Mouse (Mus musculus): Measurements from ENCODE around the gene Gins2. TPM values are rescaled to one million over a fixed set of nuclear protein-coding genes. Genes with fewer than 3 reads are reported as not detected.

The Gins2 gene
- polyA plus RNA-seq (2016; fragmentation: Nextera tagmentation; extraction: Ambion mirVana) = 109 and 115 TPM in 2 replicates

- peaks cover 14% of the 10 kb centered on the region for H3K4me1 ChIP-seq
- ATAC-seq (ENCODE audit: insufficient number of reproducible peaks, insufficient read depth, low FRiP score, low TSS enrichment) = peak; percentile 99
- H3K27me3 ChIP-seq = no peaks in the 10 kb centered on the region
- peak within 1 kb of the TSS; percentile 91 for H3K4me2 ChIP-seq (replicated peaks)
- peak within 1 kb of the TSS; percentile 80 for H3K27ac ChIP-seq
- under 1% methylated on average over 67 of the region's 67 CpGs for WGBS
- H3K9ac ChIP-seq = peak within 1 kb of the TSS; percentile 79
- peak within 1 kb of the TSS; percentile 77 for H3K4me3 ChIP-seq
- no peaks in the 10 kb centered on the region for H3K9me3 ChIP-seq
- peaks cover 19% of the 10 kb centered on the region for H3K36me3 ChIP-seq
These were observed at the start of gene Gins2 for GRCm38 (mm10) chr8:120588908-120589771. Gene Gins2, minus strand, starts transcription at chr8:120589304.

GRCm38 (mm10) chr8:120634329-120634839 is 45.3 kb upstream of the Gins2 start:
- WGBS = under 1% methylated on average over 40 of the region's 42 CpGs
- Histone ChIP-seq H3K27me3 (peaks cover 25% of the 10 kb centered on the region), H3K4me1 (peaks cover 10% of the 10 kb centered on the region; the same call in 1 of the 2 replicates), H3K36me3 (no peaks in the 10 kb centered on the region), H3K27ac (no peak overlapping the region), H3K9me3 (peaks cover 6% of the 10 kb centered on the region; the same call in 1 of the 2 replicates), H3K9ac (peak overlapping the region; percentile 67), H3K4me3 (peak overlapping the region; percentile 64), H3K4me2 (replicated peaks) (peak overlapping the region; percentile 96)
- ATAC-seq (ENCODE audit: insufficient number of reproducible peaks, insufficient read depth, low FRiP score, low TSS enrichment) = no peak

- Histone ChIP-seq H3K27ac (no peak overlapping the region), H3K27me3 (peaks cover 25% of the 10 kb centered on the region), H3K36me3 (no peaks in the 10 kb centered on the region), H3K4me2 (replicated peaks) (peak overlapping the region; percentile 96), H3K9me3 (peaks cover 6% of the 10 kb centered on the region; the same call in 1 of the 2 replicates), H3K4me1 (peaks cover 10% of the 10 kb centered on the region; the same call in 1 of the 2 replicates), H3K9ac (peak overlapping the region; percentile 67), H3K4me3 (peak overlapping the region; percentile 64)
- ATAC-seq (ENCODE audit: insufficient number of reproducible peaks, insufficient read depth, low FRiP score, low TSS enrichment) = 0 out of 2 replicates have a peak, but pooled peaks have one; percentile 52
- WGBS = under 1% methylated on average over 44 of the region's 44 CpGs
These were observed 44.7 kb upstream of the Gins2 start for GRCm38 (mm10) chr8:120633665-120634271.

- 27% methylated on average over 17 of the region's 17 CpGs for WGBS
- no peaks in the 10 kb centered on the region for H3K36me3 ChIP-seq
- H3K9ac ChIP-seq = no peak overlapping the region
- 0 out of 2 replicates have a peak, but pooled peaks have one; percentile 2 for ATAC-seq (ENCODE audit: insufficient number of reproducible peaks, insufficient read depth, low FRiP score, low TSS enrichment)
- peak overlapping the region; percentile 96 for H3K4me2 ChIP-seq (replicated peaks)
- peaks cover 25% of the 10 kb centered on the region for H3K27me3 ChIP-seq
- no peak overlapping the region for H3K27ac ChIP-seq
- peaks cover 10% of the 10 kb centered on the region; the same call in 1 of the 2 replicates for H3K4me1 ChIP-seq
- H3K9me3 ChIP-seq = peaks cover 6% of the 10 kb centered on the region; the same call in 1 of the 2 replicates
- peak overlapping the region; percentile 64; the same call in 1 of the 2 replicates for H3K4me3 ChIP-seq
These were observed 44.0 kb upstream of the Gins2 start for GRCm38 (mm10) chr8:120632969-120633664.

GRCm38 (mm10) chr8:120631441-120632375 is 42.6 kb upstream of the Gins2 start:
- no peak overlapping the region for H3K27ac ChIP-seq
- H3K4me1 ChIP-seq = peaks cover 10% of the 10 kb centered on the region; the same call in 1 of the 2 replicates
- no peak for ATAC-seq (ENCODE audit: insufficient number of reproducible peaks, insufficient read depth, low FRiP score, low TSS enrichment)
- no peak overlapping the region for H3K9ac ChIP-seq
- peaks cover 25% of the 10 kb centered on the region for H3K27me3 ChIP-seq
- H3K4me3 ChIP-seq = no peak overlapping the region
- WGBS = 76% methylated on average over 21 of the region's 21 CpGs
- no peaks in the 10 kb centered on the region for H3K36me3 ChIP-seq
- no peak overlapping the region for H3K4me2 ChIP-seq (replicated peaks)
- H3K9me3 ChIP-seq = peaks cover 6% of the 10 kb centered on the region; the same call in 1 of the 2 replicates

- peaks cover 25% of the 10 kb centered on the region for H3K27me3 ChIP-seq
- ATAC-seq (ENCODE audit: insufficient number of reproducible peaks, insufficient read depth, low FRiP score, low TSS enrichment) = no peak
These were observed 41.7 kb upstream of the Gins2 start for GRCm38 (mm10) chr8:120630848-120631247.

GRCm38 (mm10) chr8:120630031-120630430 is 40.9 kb upstream of the Gins2 start:
- Histone ChIP-seq H3K9ac (no peak overlapping the region), H3K27me3 (peaks cover 24% of the 10 kb centered on the region), H3K4me2 (replicated peaks) (no peak overlapping the region), H3K36me3 (no peaks in the 10 kb centered on the region), H3K9me3 (peaks cover 10% of the 10 kb centered on the region; the same call in 1 of the 2 replicates), H3K4me1 (peaks cover 10% of the 10 kb centered on the region; the same call in 1 of the 2 replicates), H3K27ac (no peak overlapping the region), H3K4me3 (no peak overlapping the region)
- WGBS = 25% methylated on average over 5 of the region's 5 CpGs
- ATAC-seq (ENCODE audit: insufficient number of reproducible peaks, insufficient read depth, low FRiP score, low TSS enrichment) = no peak

More at GRCm38 (mm10) chr8:120630848-120631247, 41.7 kb upstream of the Gins2 start:
- no peak overlapping the region for H3K9ac ChIP-seq
- 50% methylated on average over 6 of the region's 6 CpGs for WGBS
- H3K9me3 ChIP-seq = peaks cover 6% of the 10 kb centered on the region; the same call in 1 of the 2 replicates
- no peak overlapping the region for H3K4me3 ChIP-seq
- peaks cover 10% of the 10 kb centered on the region; the same call in 1 of the 2 replicates for H3K4me1 ChIP-seq
- no peaks in the 10 kb centered on the region for H3K36me3 ChIP-seq
- no peak overlapping the region for H3K4me2 ChIP-seq (replicated peaks)
- H3K27ac ChIP-seq = no peak overlapping the region

GRCm38 (mm10) chr8:120627298-120627697 is 38.2 kb upstream of the Gins2 start:
- H3K9ac ChIP-seq = no peak overlapping the region
- H3K4me3 ChIP-seq = no peak overlapping the region
- no peak for ATAC-seq (ENCODE audit: insufficient number of reproducible peaks, insufficient read depth, low FRiP score, low TSS enrichment)
- H3K27ac ChIP-seq = no peak overlapping the region
- peaks cover 4% of the 10 kb centered on the region; the same call in 1 of the 2 replicates for H3K9me3 ChIP-seq
- H3K36me3 ChIP-seq = no peaks in the 10 kb centered on the region
- H3K4me2 ChIP-seq (replicated peaks) = no peak overlapping the region
- no peaks in the 10 kb centered on the region for H3K27me3 ChIP-seq
- 0 out of 2 replicates have a peak, but pooled peaks cover 3% of the 10 kb centered on the region for H3K4me1 ChIP-seq
- WGBS = 86% methylated on average over 5 of the region's 5 CpGs

GRCm38 (mm10) chr8:120626461-120626860 is 37.4 kb upstream of the Gins2 start:
- WGBS = 59% methylated on average over 11 of the region's 11 CpGs
- no peak for ATAC-seq (ENCODE audit: insufficient number of reproducible peaks, insufficient read depth, low FRiP score, low TSS enrichment)
- H3K36me3 ChIP-seq = no peaks in the 10 kb centered on the region

GRCm38 (mm10) chr8:120623608-120624007 is 34.5 kb upstream of the Gins2 start:
- Histone ChIP-seq H3K36me3 (no peaks in the 10 kb centered on the region), H3K27me3 (no peaks in the 10 kb centered on the region), H3K4me1 (0 out of 2 replicates have a peak, but pooled peaks cover 8% of the 10 kb centered on the region), H3K9ac (no peak overlapping the region), H3K4me3 (no peak overlapping the region), H3K4me2 (replicated peaks) (no peak overlapping the region), H3K9me3 (peaks cover 4% of the 10 kb centered on the region; the same call in 1 of the 2 replicates), H3K27ac (no peak overlapping the region)
- ATAC-seq (ENCODE audit: insufficient number of reproducible peaks, insufficient read depth, low FRiP score, low TSS enrichment) = no peak
- WGBS = 28% methylated on average over 2 of the region's 2 CpGs

More at GRCm38 (mm10) chr8:120626461-120626860, 37.4 kb upstream of the Gins2 start:
- Histone ChIP-seq H3K4me1 (0 out of 2 replicates have a peak, but pooled peaks cover 3% of the 10 kb centered on the region), H3K9ac (no peak overlapping the region), H3K4me2 (replicated peaks) (no peak overlapping the region), H3K27ac (no peak overlapping the region), H3K9me3 (peaks cover 4% of the 10 kb centered on the region; the same call in 1 of the 2 replicates), H3K4me3 (no peak overlapping the region), H3K27me3 (no peaks in the 10 kb centered on the region)
